Mouse (Mus musculus) adrenal gland, postnatal 4 days (tissue): ENCODE data around the gene Chchd6. TPM values are rescaled to one million over a fixed set of nuclear protein-coding genes. Genes with fewer than 3 reads are reported as not detected.

Experiments used
- DNase-seq, 2 experiments: peaks; one replicate each; pipeline ENCODE4 v3.0.0; 2021 to 2022; ENCODE audit warnings: low spot score in 2 of 2, mixed read lengths in 2 of 2
- total RNA-seq, 2 experiments: library from RNA; stranded (reverse); gene quantifications; 2 replicates each; pipeline ENCODE4 v1.2.3; 2021

Gene Chchd6
- total RNA-seq, 2 experiments from 2014 or later: 32.9 to 34.8 TPM

DNA sequence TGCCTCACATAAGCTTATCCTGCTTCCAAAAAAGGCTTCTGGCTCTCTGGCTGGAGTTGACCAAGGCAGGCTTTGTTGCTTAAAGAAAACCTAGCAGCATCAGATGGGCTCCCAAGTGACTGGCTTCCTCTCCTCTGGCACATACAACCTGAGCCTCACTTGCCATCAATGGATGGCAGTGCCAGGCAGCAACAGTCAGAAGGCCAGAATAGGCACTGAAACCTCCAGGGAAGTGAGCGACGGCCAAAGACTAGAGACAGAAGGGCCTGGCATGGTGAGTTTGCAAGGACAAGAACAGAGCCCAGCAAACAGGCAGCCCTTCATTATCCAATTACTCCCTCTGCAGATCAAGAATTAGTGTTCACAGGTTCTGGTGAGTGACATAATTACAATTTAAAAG lies 70.7 kb downstream of the Chchd6 start:
- DNase-seq: no peak

DNA sequence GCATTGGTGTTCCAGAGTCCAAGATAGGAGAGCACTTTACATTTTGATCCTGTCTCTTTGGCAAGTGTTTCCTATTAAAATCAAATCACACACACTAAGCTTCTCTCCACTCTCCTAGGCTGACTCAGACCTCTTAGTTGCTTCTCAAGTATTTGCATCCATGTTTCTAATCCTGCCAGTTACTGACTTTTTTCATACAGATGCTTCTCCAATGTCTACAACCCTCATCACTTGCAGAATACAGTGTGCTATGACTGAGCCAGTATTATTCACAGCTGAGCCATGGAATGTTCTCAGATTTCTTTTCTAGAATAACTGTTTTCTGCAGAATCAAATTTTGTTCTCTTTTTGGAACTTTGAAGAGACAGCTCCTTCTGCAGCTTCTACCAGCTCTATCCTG lies 85.3 kb downstream of the Chchd6 start:
- DNase-seq: no peak

DNA sequence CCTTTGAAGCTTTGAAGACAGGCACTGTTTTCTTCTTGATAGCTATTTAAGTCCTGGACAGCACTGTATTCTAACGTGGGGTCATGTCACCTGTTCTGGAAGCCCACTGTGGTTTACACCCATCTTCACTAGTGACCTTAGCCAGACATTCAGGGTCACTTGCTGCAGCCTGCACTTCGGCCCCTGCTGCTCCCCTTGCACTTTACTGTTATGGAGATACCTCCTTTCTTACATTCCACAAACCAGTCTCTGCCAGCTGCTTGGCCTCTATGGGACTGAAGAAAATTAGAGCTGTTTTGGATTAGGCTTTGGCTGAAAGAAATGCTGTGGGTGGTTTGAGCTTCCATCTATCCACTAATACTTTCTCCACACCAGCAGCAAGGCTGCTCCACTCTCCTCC lies 86.7 kb downstream of the Chchd6 start:
- no peak for DNase-seq

DNA sequence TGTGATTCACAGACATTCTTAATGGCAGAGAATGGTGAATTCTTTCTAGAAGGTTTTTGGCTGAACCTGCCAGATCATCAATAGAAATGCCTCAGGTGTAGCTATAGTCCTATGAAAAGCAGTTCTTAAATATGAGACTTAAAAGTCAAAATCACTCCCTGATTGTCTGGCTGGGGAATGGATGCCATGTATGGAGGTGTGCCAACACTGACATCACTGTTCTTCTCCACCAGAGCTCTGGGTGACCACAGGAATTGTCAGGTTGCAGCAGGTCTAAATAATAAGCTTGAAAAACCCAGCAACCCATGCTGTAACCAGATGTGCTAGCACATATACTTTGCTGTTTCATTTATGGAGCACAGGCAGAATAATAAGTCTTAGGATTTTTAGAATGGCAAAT lies 87.2 kb downstream of the Chchd6 start:
- DNase-seq: no peak

DNA sequence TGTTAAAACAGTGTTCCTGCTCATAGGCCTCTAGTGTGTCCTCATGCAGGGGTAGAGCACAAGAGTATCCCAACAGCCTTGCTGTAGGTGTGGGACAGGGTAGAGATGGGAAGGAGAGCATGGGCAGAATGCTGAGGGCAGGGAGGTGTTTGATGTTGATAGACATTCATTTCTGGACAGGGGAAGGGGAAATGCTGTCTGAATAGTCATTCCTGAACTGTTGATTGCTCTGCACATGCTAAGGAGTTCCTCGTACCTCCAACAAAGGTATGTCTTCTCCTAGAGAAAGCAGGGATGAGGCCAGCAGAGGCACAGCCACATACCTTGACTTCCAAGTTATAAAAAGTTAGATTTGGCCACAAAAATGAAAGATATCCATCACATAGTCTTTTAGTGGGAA lies 95.5 kb downstream of the Chchd6 start:
- DNase-seq: no peak

DNA sequence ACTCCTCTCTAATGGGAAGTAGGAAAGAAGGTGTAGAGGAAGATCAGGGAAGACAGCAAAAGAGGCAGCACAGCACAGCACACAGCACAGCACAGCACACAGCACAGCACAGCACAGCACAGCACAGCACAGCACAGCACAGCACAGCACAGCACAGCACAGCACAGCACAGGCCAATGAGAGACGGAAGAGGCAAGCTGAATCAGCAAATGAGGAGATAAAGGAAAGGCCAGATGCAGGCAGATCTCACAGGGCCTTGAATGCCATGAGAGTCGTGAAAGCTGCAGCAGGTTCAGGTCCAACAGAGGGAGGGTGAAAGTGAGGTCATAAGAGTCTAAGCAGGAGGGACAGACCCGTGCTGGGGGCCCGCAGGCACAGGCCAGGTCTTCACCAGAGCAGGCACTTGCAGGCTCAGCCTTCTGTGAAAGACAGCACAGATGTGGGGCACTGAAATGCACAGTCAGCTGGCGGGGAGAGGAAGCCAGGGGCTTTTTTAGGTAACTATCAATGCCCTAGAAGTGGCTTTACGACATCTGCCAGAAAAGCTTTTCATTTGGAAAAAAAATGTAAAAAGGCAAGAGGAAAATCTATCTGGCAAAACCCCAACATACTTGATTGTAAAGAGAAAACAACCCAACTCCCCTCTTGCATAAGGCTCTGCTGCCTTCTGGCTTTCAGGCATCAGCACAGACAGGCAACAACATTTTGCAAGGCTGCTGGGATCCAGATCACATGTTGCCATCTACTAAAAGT lies 96.5 kb downstream of the Chchd6 start:
- DNase-seq: no peak

DNA sequence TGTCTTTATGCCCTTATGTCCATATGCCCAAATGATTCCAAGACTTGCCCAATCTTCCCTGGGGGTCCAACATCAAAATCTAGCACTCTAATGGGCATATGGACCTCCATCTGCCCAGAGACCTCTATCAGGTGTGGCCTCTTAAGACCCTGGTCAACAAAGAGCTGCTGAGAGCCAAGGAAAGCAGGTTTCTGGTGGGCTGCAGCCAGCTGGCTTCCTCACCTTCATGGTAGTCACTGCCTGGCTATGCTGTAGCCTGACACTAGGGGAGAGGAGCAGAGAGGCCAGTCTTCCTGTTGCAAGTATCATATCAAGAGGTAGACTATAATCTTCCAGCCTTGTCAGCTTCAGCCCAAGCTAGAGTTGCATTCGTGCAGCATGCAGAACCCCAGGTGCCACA lies 98.5 kb downstream of the Chchd6 start:
- no peak for DNase-seq

DNA sequence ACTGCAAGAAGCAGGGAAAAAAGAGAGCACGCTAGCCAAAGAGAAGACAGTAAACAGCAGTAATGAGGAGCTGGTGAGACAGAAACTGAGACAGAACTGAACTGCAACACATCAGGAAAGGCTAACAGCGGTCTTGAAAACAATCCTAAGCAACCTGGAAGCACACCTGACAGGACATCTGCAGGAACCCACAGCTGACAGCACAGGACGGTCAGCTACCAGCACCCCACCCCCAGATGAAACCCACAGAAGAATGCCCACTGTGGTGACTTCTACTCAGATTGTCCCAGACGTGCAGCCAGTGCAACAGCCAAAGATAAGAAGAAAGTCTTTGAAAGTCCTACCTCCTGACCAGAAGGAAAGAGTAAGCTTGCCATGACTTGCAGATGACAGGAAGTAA lies 103.1 kb downstream of the Chchd6 start:
- DNase-seq: no peak

DNA sequence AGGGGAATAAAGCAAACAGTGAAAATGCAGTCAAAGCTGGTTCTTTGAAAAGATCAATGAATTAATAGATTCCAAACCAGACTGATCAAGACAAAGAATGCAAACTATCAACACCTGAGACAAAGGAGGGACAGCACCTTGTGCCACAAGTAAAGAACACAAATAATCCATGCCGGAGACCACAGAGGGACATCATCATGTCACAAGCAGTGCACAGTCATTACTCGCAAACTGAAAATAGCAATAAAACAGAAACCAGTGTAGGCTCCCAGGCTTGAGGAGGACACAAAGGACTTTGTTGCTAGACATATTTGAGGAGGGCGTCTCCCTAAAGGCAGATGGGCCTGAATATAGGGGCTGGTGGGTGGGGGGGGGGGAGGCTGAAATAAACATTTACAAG lies 105.1 kb downstream of the Chchd6 start:
- DNase-seq: no peak

DNA sequence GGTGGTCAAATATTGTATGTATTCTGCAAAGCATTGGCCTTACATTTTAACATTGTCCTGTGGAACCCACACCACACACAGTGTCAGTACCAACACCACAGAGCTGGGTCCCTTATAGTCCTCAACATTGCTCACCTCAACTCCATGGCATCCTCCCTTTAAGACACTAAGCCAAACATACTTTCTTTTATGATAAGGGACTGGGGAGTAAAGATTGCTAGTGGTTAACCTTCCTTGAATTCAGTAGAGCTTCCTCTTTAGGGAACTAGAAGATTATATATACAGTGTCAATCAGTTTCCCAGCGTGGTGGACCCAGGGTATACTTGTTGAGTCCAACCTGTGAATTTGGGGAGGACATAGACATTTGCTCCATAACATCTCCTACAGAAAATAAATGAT lies 105.9 kb downstream of the Chchd6 start:
- DNase-seq: no peak

DNA sequence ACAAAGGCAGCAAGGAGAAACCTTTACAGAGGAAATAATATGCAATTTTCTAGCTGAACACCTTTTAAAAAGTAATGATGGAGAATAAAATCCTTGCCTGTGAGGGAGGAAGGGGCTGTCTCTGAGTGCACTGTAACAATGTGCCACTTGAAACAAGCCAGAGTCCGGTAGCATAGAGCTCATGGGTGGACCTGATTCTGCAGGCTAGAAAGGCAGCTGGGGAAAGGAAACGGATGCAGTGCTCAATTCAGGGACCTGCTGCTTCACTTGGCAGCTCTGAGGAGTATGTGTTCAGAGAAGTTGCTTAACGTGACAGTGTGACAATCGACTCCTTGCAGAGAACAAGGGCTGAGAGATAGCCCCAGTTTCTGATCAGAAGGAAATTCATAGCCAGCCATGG lies 109.4 kb downstream of the Chchd6 start:
- no peak for DNase-seq

DNA sequence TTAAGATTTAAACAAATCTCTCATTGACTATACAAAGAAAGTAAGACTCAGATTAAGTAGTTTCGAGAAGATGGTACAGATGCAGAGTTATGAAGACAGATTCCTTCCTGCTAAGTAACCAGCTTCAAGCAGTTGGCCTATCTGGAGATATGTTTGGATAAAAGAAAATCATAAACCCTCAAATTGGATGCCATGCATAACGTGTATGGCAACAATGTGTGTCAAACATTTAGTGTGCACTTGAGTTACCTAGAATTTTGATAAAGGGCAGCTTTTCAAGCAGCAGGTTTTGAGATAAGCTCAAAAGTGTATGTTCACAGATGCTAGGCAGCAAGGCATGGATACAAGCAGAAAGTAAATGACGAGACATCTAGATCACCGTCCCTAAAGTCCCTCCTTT lies 114.3 kb downstream of the Chchd6 start:
- no peak for DNase-seq

DNA sequence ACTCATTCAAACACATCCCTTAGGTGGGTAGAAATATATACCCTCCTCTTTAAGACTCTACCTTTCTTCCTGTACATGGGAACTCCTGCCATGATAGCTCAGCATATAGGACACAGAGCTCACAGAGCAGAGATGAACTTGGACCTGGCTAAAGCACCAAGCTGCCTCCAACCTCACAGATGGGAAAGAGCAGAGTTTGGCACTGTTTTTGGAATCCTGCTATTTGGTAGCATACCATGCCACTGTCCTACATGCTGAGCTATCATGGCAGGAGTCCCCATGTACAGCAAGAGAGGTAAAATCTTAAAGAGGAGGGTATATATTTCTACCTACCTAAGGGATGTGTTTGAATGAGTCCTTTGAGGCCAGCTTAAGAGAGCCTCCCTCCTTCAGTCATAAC lies 127.5 kb downstream of the Chchd6 start:
- no peak for DNase-seq

DNA sequence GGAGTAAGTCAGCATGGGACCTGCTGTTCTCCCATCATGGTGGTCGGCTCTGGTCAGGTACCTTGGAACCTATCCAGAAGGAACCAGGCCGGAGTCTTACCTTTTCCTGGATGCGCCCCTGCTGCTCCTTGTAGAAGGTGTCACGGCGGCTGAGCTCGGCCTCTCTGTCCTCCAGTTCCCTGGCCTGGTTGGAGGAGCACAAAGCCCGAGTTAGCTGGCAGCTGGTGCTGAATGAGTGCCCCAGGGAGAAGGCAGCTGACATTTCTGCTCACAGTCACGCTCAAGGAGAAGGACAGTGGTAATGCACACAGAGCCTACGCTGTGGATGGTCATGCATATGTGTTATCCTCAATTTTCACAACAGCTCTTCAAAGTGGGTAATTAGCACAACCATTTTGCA lies 128.2 kb downstream of the Chchd6 start:
- no peak for DNase-seq

DNA sequence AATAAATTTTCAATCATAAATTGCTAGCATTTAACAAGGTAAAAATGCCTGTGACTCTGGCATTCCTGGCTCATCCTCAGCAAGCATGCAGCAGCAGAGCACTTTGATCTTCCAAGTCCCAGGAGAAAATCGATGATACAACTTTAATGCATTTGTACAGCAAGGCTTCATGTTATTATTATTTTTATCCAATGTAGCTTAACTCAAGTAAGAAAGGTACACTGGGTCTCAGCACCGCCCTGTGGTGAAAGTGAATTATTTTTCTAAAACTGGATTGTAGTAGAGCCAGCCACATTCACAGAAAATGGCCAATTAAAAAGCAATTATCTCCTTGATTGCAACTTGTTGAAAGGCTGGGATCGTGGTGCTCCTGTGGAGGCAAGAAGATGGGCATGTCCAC lies 128.6 kb downstream of the Chchd6 start:
- no peak for DNase-seq

DNA sequence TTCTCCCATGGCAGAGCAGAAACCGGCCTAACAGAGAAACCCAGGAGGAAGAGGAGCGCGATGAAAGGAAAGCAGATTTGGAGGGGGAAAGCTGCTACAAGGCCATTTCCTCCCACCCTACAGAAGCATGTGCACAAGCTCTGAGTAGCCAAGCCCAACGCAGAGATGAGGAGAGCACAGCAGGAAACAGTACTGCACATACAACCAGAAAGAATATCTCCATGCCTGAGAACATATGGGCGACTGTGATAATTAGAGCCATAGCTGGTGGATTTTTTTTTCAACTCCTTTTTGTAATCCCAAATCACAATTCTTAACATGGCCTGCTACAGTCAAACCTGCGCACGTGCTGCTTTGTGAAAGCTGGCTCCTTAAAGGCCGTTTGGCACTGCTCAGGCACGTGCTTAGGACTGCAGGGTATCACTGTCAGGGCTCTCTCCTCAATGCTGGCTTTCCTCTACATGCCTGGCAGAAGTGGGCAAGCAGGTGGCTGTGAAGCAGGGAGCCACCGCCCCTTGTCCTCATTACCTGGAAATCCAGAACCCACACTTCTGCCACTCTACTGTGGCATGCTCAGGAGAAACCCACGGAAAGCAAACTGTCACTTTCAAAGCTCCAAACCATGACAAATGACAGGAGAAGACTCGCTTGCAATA lies 129.3 kb downstream of the Chchd6 start:
- DNase-seq: no peak

DNA sequence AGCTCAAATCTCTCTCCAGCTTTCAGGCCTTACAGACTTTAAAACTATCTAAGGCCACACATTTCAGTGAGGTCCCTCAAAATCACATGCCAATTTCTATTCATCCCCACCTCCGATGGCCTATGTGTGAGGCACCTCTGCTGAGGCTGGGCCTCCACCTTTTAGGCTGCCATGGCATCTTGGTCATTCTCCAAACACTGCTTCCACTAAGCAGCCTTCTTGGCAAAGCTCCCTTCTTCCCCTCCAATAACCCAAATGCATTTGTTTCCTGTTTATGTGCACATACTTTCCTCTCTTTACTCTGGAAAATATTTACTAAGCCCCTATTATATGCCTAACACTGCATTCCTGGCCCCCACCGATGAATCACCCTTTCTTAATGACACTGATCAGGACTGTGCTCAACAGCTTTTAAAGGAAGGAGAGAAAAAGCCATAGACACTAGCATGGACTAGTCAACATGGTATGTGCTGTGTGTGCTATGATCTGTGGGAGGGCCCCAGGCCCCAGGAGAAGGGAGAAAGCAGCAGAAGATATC lies 133.2 kb downstream of the Chchd6 start:
- no peak for DNase-seq

DNA sequence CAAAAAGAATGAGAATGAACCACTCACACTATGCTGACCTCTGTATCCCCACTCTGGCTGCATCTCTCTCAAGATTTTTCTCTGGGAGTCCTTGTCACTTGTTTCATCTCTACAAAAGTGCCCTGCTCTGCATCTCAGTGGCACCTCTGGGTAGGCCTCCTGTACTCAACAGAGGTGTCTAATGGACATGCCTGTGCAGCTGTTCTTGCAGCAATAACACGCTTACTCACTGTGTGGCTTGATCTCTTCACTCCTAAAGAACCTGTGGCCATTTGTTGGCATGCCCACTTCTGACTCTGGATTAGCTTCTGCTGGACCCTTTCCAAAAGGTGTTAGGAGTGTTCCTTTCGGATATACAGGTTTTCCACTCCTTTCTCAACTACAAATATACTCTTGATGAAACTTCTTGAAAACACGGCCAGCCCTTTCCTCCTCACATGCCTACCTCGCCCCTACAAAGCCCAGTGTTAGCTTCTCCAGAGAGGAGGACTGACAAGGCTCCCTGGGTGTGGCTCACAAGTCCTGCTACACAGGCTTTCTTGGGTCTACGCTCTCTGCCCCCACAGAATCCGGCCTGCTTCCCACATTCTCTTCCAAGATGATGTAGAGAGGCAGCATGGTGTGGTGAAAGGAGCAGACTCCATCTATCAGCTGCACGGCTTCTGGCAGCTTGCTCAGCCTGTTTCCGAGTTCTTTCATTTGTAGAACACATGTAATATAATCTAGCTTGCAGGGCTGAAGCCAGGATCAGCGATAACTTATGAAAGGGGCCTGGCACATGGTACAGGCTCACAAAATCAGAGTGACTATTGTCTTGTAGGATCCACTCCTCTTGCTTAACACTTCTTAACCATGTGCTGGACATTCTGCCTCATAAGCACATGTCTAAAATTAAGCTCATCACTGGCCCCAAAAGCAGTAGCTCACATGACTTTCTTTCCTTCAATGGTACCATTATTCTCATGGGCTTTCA lies 133.9 kb downstream of the Chchd6 start:
- DNase-seq: no peak

DNA sequence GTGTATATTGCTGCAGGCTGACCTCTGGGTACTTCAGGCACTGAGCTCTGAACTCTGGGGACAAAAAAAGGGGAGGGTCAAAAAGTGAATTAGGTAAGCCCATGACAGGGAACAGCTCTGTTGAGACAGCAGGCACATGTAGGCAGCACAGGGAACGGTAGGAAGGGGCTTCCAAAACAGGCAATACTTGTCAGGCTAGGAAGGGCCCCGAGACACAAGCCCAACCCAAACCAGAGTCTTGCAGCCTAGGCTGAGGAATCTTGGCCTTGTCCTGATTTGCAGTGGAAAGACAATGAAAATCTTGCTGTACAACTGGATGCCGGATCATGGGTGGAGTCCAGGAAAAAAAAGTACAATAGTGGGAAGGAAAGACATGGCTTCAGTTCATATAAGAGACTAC lies 135.8 kb downstream of the Chchd6 start:
- no peak for DNase-seq

DNA sequence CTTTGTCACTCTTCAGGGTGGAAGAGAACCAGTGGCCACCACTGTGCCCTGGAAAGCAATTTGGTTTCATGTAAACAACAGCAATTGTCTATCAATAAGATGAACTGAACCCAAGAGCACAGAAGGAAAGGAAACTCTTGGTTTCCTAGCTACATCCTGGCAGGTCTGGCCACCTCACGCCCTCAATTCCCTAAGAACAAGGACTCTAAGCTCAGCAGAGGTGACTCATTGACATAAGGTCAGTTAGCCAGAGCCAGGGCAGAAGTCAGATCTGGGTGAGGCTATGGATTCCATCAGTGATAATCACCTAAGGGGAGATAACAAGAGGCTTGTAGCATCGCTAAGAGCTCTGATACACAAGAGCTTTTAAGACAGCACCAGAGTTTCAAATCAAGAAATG lies 137.9 kb downstream of the Chchd6 start:
- DNase-seq: no peak

DNA sequence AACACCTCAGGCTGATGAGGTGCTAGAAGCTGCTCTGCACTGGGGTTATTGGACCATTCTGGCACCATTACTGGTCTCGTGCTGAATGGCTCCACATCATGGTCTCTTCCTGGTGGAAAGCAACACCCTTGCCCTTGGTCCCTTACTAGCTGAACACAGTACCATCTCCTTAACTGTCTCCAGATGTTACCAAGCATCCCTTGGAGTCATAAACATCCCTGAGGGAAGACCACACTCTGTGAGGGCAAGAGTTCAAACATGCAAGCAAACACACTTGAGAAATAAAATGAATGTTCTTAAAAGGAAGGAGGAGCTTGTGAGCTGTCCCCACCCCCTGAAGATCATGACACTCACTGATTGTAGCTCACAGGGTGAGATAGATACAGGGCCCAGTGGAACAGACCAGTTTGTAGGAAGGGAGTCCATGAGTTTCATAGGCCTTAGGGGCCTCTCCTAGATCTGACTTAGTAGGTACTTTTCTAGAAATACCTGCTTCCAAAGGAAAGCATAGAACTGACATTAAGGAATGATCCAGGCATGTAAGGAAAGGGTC lies 139.0 kb downstream of the Chchd6 start:
- no peak for DNase-seq
